Mouse (Mus musculus): ENCODE measurements around the gene Strn4. TPM values are rescaled to one million over a fixed set of nuclear protein-coding genes. Genes with fewer than 3 reads are reported as not detected.

The Strn4 gene
- polyA plus RNA-seq, 1 experiment from 2014 or later, result 205 TPM

DNA sequence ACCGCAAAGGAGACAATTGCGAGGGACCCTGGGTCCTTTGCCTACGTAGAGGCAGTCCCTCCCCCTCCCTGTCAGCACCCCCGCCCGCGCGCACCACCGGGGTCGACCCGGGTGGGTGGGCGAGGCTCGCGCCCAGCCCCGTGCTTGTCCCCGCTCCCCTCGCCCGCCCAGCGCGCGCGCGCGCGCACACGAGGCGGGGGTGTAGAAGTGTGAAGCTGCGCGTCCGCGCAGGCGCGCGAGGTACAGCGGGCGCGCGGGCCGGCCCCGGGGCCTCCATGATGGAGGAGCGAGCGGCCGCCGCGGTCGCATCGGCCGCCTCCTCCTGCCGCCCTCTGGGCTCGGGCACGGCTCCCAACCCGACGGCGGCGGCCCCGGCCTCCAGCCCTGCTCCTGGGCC is 387 bp downstream of the Strn4 start:
- peak overlapping the region; percentile 100 for H3K27ac ChIP-seq
- H3K4me2 ChIP-seq, result peak overlapping the region; percentile 92
- no peaks in the 10 kb centered on the region for H3K27me3 ChIP-seq (replicated peaks)
- H3K9me3 ChIP-seq, result no peaks in the 10 kb centered on the region
- 0% methylated on average over 7 of the region's 55 CpGs for WGBS
- H3K36me3 ChIP-seq (replicated peaks), result no peaks in the 10 kb centered on the region
- H3K4me3 ChIP-seq, result peak overlapping the region; percentile 90
- ATAC-seq (replicated peaks), result peak; percentile 61
- peaks cover 87% of the 10 kb centered on the region for H3K4me1 ChIP-seq
- H3K9ac ChIP-seq, result peak overlapping the region; percentile 99

DNA sequence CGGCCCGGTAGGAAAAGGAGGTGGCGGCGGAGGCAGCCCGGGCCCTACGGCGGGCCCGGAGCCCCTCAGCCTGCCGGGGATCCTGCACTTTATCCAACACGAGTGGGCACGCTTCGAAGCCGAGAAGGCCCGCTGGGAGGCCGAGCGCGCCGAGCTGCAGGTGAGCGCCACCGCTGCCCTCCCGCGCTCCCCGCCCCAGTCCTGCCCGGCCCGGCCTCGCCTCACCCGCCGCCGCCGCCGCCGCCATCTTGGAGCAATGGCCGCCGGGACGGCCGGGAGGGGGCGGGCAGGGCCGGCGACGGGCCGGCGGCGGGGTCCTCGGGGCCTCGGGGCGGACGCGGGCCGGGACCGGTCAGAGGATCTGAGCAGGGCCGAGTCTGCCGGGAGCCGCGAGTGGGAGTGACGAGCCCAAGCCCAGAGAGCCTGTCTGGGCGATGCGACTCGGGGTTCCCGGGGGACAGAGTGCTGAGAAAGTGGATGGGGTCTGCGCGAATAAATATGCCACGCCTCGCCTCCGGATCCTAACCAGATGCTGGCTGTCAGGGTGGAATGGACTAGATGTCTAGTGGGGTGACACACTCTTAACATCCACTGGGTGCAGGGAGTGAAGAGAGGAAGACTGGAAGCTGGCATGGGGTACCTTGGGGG is 910 bp downstream of the Strn4 start, which contains the start of gene Fkrp:
TSS of gene Fkrp (minus strand) at position 258 of the 648 bp plus-strand sequence.
- Histone ChIP-seq H3K4me2 (peak within 1 kb of the TSS; percentile 92), H3K27me3 (replicated peaks) (no peaks in the 10 kb centered on the region), H3K4me3 (peak within 1 kb of the TSS; percentile 90), H3K9me3 (no peaks in the 10 kb centered on the region), H3K36me3 (replicated peaks) (no peaks in the 10 kb centered on the region), H3K4me1 (peaks cover 87% of the 10 kb centered on the region), H3K27ac (peak within 1 kb of the TSS; percentile 100), H3K9ac (peak within 1 kb of the TSS; percentile 99)
- 1% methylated on average over 54 of the region's 64 CpGs for WGBS
- ATAC-seq (replicated peaks), result peak; percentile 44

DNA sequence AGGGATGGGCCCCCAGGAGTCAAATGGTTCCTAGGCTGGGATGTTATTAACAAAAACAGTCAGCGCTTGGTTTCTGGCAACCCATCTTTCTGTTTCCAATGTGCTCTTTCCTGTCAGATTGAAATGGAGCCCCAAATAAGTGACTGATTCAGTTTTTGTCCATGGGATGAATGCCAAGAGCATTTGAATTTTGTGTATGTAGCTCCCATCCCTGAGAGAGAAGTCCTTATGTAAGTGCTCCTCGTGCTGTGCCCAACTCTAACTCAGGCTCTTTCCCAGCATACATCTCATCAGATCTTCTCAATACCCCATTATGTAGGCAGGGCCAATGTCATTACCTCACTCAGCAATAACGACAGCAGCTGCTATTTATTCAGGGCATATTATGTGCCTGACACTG is 2.0 kb downstream of the Strn4 start:
- Histone ChIP-seq H3K4me2 (peak overlapping the region; percentile 92), H3K9me3 (no peaks in the 10 kb centered on the region), H3K36me3 (replicated peaks) (no peaks in the 10 kb centered on the region), H3K27ac (peak overlapping the region; percentile 100), H3K27me3 (replicated peaks) (no peaks in the 10 kb centered on the region), H3K4me3 (peak overlapping the region; percentile 90), H3K4me1 (peaks cover 88% of the 10 kb centered on the region), H3K9ac (peak overlapping the region; percentile 99)
- no peak for ATAC-seq (replicated peaks)
- 33% methylated on average over 3 of the region's 3 CpGs for WGBS

DNA sequence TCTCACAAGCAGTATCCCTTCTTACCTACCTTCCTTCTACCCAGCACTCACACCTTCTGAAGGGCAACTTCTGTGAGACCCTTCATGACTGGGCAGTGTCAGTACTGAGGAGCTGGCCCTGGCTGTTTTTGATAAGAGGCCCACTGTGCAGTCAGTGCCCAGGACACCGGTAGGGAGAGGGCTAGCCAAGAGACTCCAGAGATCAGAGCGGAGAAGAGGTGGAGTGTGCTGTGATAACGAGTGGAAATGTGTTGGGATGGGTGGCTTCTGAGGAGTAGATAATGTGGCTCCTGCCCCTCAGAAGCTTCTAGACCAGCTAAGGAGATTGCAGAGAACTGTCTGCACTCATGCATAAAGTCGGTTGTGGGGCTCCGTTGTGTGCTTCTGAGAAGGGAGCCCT is 4.1 kb downstream of the Strn4 start:
- Histone ChIP-seq H3K4me2 (no peak overlapping the region), H3K4me1 (peaks cover 74% of the 10 kb centered on the region)
- WGBS, result 68% methylated on average over 5 of the region's 5 CpGs

DNA sequence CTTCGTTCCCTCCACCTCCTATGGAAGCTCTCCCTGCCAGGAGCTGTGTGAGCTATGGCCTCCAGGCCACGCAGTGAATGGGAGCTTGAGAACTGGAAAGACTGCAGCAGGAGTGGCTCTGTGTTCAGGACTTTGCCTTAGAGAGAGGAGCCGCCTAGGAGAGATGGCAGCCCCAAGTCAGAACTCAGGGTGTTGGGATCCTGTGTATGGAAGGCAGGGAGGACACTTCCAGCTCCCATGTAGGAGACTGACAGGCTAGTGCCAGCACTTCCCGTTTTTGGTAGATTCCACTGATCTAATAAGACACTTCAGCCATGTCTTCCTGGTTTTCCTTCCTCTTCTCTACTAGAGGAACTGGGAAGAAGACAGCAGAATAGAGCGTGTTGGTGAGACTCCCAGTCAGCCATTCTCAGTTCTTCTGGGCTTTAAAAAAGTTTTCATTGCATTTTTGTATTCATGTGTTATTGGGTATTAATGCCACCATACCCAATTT is 4.6 kb downstream of the Strn4 start:
- H3K4me2 ChIP-seq, result no peak overlapping the region
- no peaks in the 10 kb centered on the region for H3K9me3 ChIP-seq
- H3K27me3 ChIP-seq (replicated peaks), result no peaks in the 10 kb centered on the region
- 75% methylated on average over 5 of the region's 5 CpGs for WGBS
- H3K36me3 ChIP-seq (replicated peaks), result peaks cover 4% of the 10 kb centered on the region; the same call in 1 of the 2 replicates
- no peak overlapping the region for H3K27ac ChIP-seq
- peaks cover 69% of the 10 kb centered on the region for H3K4me1 ChIP-seq
- ATAC-seq (replicated peaks), result no peak
- no peak overlapping the region for H3K4me3 ChIP-seq
- no peak overlapping the region for H3K9ac ChIP-seq

More for the DNA sequence above, 4.1 kb downstream of the Strn4 start:
- ATAC-seq (replicated peaks), result no peak
- no peak overlapping the region for H3K4me3 ChIP-seq
- H3K9me3 ChIP-seq, result no peaks in the 10 kb centered on the region
- no peaks in the 10 kb centered on the region; the same call in 1 of the 2 replicates for H3K36me3 ChIP-seq (replicated peaks)
- no peak overlapping the region for H3K27ac ChIP-seq
- no peaks in the 10 kb centered on the region for H3K27me3 ChIP-seq (replicated peaks)
- peak overlapping the region; percentile 14; the same call in 1 of the 2 replicates for H3K9ac ChIP-seq

DNA sequence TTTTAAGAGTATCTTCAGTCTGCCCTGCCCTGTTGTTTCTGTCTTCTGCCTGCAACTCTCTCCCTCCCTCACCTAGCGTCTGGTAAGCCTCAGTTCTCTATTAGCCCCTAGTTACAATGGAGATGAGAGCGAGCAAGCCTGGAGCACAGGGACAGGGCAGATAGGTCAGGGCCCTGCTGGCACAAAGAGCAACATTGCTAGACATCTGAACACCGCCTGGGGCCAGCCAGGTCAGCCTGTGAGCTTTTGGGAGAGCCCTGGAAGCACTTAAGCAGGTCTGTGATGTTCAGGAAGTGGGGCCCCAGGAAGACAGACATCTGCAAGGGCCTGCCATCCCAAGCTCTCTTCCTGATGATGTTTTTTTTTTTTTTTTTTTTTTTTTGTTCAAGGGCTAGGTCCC is 5.4 kb downstream of the Strn4 start:
- ATAC-seq (replicated peaks), result no peak
- Histone ChIP-seq H3K27me3 (replicated peaks) (no peaks in the 10 kb centered on the region), H3K27ac (no peak overlapping the region), H3K4me3 (no peak overlapping the region), H3K4me2 (no peak overlapping the region), H3K9me3 (no peaks in the 10 kb centered on the region), H3K9ac (no peak overlapping the region), H3K4me1 (peaks cover 63% of the 10 kb centered on the region), H3K36me3 (replicated peaks) (peaks cover 11% of the 10 kb centered on the region; the same call in 1 of the 2 replicates)
- 41% methylated on average over 3 of the region's 3 CpGs for WGBS

DNA sequence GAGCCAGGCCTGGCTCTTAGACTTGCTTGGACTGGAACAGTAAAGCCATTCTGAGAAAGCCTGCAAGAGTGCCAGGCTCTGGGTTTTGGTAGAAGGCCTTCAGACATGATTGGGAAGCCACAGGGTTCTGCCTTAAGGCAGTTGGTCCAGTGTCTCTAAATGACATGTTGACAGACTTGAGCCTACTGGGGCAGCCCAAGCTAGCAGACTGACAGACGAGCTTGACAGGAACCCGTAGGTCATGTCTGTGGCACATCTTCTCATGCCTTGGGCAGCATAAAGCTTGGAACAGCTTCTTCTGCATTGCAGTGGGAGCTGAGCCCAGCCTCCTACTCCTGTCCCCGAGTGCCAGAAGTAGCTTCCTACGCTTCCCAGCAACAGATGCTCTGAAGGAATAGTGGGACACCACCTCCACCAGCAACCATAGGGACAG is 6.0 kb downstream of the Strn4 start:
- Histone ChIP-seq H3K9ac (no peak overlapping the region), H3K36me3 (replicated peaks) (peaks cover 15% of the 10 kb centered on the region; the same call in 1 of the 2 replicates), H3K27ac (no peak overlapping the region), H3K9me3 (no peaks in the 10 kb centered on the region), H3K27me3 (replicated peaks) (no peaks in the 10 kb centered on the region), H3K4me3 (no peak overlapping the region), H3K4me2 (no peak overlapping the region), H3K4me1 (peaks cover 63% of the 10 kb centered on the region)
- WGBS, result 78% methylated on average over 4 of the region's 4 CpGs
- no peak for ATAC-seq (replicated peaks)

DNA sequence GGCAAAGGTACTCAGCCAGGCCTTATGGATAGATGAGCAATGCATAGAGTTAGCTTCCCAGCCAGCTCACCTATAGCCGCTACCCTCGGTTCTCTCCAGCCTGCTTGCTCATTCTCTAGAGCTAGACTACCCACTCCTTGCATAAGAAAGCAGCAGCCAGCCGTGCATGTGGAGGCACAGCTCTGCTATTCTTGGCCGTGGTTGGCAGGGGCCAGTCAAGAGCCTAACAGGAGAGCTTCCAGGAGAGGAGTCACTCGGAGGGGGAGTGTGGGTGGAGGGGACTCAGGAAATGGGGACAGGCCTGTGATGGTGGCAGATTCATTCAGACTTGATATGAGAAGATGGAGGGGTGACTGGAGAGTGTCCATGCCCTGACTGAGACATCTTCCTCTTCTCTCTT is 8.0 kb downstream of the Strn4 start:
- Histone ChIP-seq H3K27me3 (replicated peaks) (no peaks in the 10 kb centered on the region), H3K4me2 (no peak overlapping the region), H3K4me3 (no peak overlapping the region), H3K27ac (no peak overlapping the region), H3K9ac (no peak overlapping the region), H3K9me3 (no peaks in the 10 kb centered on the region), H3K36me3 (replicated peaks) (peaks cover 29% of the 10 kb centered on the region), H3K4me1 (peaks cover 46% of the 10 kb centered on the region)
- WGBS, result 78% methylated on average over 5 of the region's 5 CpGs
- ATAC-seq (replicated peaks), result no peak

DNA sequence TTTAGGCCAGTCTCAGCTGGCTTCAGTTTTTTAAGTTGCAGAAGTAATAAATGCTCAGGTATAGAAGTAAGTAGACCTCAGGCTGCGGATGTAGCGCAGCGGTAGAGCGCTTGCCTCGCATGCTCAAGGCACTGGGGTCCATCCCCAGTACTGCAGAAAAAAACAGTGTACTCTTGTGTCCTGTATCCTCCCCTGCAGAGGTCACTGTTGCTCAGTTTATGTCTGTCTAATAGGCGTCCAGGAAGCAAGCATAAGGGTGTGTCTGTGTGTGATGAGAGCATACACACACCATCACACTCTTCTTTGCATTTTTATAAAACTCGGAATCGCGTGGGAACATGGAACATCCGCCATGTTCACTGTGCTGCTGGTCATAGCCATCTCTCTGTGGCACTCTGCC is 10.1 kb downstream of the Strn4 start:
- Histone ChIP-seq H3K27ac (no peak overlapping the region), H3K36me3 (replicated peaks) (peaks cover 48% of the 10 kb centered on the region), H3K27me3 (replicated peaks) (no peaks in the 10 kb centered on the region), H3K4me1 (peaks cover 26% of the 10 kb centered on the region), H3K4me2 (no peak overlapping the region), H3K9ac (no peak overlapping the region), H3K4me3 (no peak overlapping the region), H3K9me3 (no peaks in the 10 kb centered on the region)
- ATAC-seq (replicated peaks), result no peak
- 87% methylated on average over 10 of the region's 10 CpGs for WGBS

DNA sequence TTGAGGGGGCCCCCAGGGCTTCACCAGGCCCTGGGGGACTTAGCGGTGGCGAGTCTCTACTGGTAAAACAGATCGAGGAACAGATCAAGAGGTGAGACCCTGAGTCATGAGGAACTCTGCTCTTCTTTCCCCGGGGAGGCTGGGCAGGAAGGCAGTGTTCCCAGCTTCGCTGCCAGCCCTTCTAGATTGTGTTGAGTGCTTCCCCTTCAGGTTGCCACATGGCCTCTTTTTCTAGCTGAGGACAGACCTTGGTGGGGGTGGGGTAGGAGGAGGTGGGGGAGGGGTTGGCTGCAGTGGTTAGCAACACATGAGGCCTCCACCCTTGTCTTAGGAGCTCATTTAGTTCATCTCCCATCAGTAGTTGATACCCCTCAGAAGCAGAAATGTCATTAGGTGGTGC is 10.9 kb downstream of the Strn4 start:
- ATAC-seq (replicated peaks), result no peak
- no peaks in the 10 kb centered on the region for H3K27me3 ChIP-seq (replicated peaks)
- H3K9ac ChIP-seq, result no peak overlapping the region
- no peak overlapping the region for H3K4me3 ChIP-seq
- H3K36me3 ChIP-seq (replicated peaks), result peaks cover 56% of the 10 kb centered on the region
- WGBS, result 82% methylated on average over 5 of the region's 5 CpGs
- H3K4me1 ChIP-seq, result peaks cover 18% of the 10 kb centered on the region
- no peak overlapping the region for H3K27ac ChIP-seq
- no peak overlapping the region for H3K4me2 ChIP-seq
- H3K9me3 ChIP-seq, result no peaks in the 10 kb centered on the region

DNA sequence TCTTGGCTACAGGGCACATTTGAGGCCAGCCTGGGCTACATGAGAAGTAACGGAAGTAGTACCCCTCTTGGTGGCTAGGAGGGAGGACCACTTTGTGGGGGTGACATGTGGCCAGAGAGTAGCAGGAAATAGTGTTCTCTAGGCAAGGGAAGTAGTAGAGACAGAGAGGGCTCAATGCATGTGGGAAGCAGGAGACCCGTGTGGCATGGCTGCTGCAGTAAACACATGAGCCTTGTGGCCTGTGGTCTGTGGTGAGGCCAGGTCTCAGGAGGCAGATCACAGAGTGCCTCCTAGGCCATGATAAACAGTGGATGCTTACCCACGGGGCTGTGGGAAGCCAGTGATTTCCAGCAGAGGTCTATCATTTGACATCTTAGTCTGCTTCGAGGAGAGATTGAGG is 11.6 kb downstream of the Strn4 start:
- no peak overlapping the region for H3K9ac ChIP-seq
- WGBS, result 83% methylated on average over 4 of the region's 4 CpGs
- H3K4me1 ChIP-seq, result peaks cover 11% of the 10 kb centered on the region; the same call in 1 of the 2 replicates
- H3K27ac ChIP-seq, result no peak overlapping the region
- ATAC-seq (replicated peaks), result no peak
- peaks cover 63% of the 10 kb centered on the region for H3K36me3 ChIP-seq (replicated peaks)
- no peak overlapping the region for H3K4me3 ChIP-seq
- H3K27me3 ChIP-seq (replicated peaks), result no peaks in the 10 kb centered on the region
- H3K4me2 ChIP-seq, result no peak overlapping the region
- H3K9me3 ChIP-seq, result no peaks in the 10 kb centered on the region

DNA sequence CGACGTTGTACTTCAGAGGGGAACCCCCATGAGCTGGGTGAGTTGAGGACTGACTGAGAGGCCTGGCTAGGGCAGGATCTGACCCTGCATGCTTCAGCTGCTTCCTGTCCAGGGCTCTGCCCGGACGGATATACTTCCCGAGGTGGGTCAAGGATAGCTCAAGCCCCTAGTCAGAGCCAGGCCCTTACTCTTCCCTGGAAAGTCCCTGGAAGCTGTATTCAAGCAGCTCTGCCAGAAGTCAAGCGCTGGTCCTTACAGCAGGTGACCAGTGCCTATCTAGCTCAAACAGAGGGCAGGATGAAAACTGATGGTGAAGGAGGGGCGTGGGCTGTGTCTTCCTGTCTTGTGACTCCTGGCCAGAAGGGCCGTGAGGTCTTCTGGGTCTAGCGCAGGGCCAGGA is 14.8 kb downstream of the Strn4 start:
- ATAC-seq (replicated peaks), result no peak

More for the DNA sequence above, 14.8 kb downstream of the Strn4 start:
- H3K27me3 ChIP-seq (replicated peaks), result no peaks in the 10 kb centered on the region
- WGBS, result 90% methylated on average over 9 of the region's 9 CpGs
- no peak overlapping the region for H3K9ac ChIP-seq
- H3K36me3 ChIP-seq (replicated peaks), result peaks cover 86% of the 10 kb centered on the region
- no peak overlapping the region for H3K4me2 ChIP-seq
- no peaks in the 10 kb centered on the region for H3K9me3 ChIP-seq
- no peak overlapping the region for H3K4me3 ChIP-seq
- H3K4me1 ChIP-seq, result no peaks in the 10 kb centered on the region
- H3K27ac ChIP-seq, result no peak overlapping the region

Data from midbrain, embryonic 15.5 days (tissue).